Mouse (Mus musculus) layer of hippocampus, adult 8-10 months (tissue): ENCODE results near the gene Rnf135. TPM values are rescaled to one million over a fixed set of nuclear protein-coding genes. Genes with fewer than 3 reads are reported as not detected.
A peak's percentile ranks its signal among the peaks of the same experiment; 100 is the strongest.
"Not testable (repeated sequence)": the region's sequence is repeated elsewhere in the genome, so short reads cannot be mapped to it uniquely, and the experiment has no call there.

Source experiments
- DNase-seq, 2 experiments: peaks; one replicate each; pipeline ENCODE4 v3.0.0; 2022; ENCODE audit warnings: low spot score in 2 of 2
- total RNA-seq, 4 experiments: library from RNA; stranded (reverse); gene quantifications; 2 replicates each; pipeline ENCODE4 v1.2.4; 2022

The Rnf135 gene
- 1 to 10 TPM; 4.9 to 7.3 (median 5.6) TPM for total RNA-seq

DNA sequence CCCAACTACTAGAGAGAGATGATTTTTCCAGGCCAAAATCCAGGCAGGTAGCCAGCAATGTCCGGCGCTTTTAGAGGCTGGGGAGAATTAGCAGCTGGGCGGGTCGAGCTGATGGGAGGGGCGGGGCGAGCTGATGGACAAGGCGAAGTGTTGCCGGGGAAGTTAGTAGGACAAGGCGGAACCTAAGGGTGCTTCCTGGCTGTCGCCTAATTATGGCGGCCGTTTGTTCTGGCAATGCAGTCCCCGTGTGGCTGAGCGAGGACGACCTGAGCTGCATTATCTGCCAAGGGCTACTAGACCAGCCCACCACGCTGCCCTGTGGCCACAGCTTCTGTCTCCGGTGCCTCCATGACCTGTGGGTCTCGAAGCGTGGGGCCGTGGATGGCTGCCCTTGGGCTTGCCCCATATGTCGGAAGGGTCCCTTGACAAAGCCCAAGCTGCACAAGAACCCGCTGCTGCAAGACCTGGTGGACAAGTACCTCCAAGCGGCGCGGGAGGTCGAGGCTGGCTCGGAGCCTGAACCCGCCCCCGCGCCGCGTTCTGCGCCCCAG, at the start of gene Rnf135:
TSS of gene Rnf135 (plus strand) at position 147 of the 551 bp plus-strand sequence.
- DNase-seq, result peak; percentile 81 to 82

DNA sequence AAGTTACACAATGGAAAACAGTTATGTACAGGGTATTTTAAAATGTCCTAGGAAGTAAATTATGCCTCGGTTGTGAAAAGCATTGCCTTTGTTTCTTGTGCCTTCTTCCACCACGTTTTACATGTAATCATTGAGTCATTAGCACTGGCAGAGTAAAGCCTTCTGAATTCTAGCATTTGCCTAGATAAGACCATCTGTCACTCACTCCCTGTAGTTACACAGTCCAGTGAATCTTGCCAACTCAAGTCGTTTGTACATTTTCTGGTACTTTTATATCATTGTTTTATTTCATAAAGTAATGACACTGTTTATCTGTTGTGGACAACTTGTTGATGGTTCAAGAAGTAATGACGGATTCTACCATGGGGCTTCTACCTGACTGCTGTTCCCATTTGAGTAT, 48.9 kb upstream of the Rnf135 start:
- DNase-seq, result no peak

- no peak for DNase-seq
Observed at GRCm38 (mm10) chr11:80135954-80136683, 47.5 kb upstream of the Rnf135 start.

GRCm38 (mm10) chr11:80136786-80137185, 46.9 kb upstream of the Rnf135 start:
- DNase-seq, result no peak

DNA sequence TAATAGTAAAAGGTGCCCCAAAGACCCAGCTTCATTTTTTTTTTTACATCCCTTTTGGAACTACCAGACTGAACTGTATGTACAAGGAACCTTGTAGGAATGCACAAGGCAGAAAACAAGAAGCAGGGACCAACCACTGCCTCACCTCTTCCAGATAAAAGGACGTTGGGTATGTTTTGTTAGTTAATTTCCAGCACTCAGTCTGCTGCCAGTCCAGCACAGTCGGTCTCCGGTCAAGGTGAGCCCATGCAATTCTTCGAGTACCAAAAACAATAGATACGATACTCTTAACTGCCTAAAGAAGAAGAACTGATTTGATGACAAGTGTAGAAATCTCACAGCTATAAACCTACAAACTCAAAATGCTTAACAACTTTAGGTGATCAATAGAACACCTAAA, 45.9 kb upstream of the Rnf135 start:
- DNase-seq, result no peak

- peak; percentile 75 to 85 for DNase-seq
Observed at GRCm38 (mm10) chr11:80141825-80142521, 41.7 kb upstream of the Rnf135 start, which contains the start of gene Tefm. Gene Tefm (minus strand): TSS chr11:80142175.

DNA sequence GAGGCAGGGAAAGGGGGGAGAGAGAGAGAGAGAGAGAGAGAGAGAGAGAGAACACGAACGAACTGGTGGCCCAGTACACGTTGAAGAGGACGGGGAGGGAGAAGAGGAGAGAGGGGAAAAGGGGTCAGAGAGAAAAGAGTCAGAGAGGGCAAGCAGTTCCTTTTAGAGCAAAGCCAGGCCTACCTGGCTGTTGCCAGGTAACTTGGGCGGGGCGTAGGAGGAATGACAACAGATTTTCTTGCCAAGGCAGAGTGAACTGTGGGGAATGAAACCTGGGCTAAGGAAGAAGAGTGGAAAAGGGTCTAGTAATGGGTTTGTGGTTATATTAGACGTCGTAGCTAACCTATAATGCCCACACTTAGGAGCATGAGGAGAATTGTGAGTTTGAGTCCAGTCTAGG, 40.8 kb upstream of the Rnf135 start:
- DNase-seq, result no peak

DNA sequence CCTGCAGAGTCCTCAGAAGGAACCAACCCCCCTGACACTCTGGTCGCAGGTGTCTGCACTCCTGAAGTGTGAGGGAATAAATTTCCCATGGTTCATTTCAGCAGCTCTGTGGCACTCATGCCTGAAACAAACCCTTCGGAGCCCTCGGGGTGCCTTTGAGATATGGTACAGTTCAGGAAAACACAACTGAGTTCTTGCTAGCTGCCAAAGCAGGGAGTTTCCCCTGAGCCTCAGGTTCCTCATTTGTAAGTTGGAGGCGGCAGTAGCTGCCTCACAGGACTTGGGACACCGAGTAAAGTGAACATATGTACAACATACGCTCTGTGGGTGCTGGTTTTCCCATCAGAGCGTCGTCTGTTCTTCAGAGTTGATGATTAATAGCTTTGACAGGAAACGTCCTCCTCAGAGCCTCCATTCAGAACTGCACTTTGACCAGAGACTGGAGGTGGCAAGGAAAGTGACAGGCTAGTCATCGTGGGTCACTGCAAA, 37.8 kb upstream of the Rnf135 start:
- DNase-seq, result no peak

GRCm38 (mm10) chr11:80147748-80148147, 35.9 kb upstream of the Rnf135 start:
- DNase-seq, result no peak

GRCm38 (mm10) chr11:80148313-80148712, 35.3 kb upstream of the Rnf135 start:
- no peak for DNase-seq

DNA sequence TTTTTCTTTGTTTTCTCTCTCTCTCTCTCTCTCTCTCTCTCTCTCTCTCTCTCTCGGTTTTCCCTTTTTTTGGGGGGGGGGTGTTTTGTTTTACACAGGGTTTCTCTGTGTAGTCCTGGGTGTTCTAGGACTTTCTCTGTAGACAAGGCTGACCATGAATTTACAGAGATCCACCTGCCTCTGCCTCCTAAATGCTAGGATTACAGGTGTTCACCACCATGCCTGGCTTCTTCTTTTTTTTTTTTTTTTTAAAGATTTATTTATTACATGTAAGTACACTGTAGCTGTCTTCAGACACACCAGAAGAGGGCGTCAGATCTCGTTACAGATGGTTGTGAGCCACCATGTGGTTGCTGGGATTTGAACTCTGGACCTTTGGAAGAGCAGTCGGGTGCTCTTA, 34.7 kb upstream of the Rnf135 start:
- DNase-seq, result not testable (repeated sequence)

GRCm38 (mm10) chr11:80149412-80150023, 34.1 kb upstream of the Rnf135 start:
- no peak for DNase-seq

GRCm38 (mm10) chr11:80150566-80150965, 33.1 kb upstream of the Rnf135 start:
- DNase-seq, result no peak

DNA sequence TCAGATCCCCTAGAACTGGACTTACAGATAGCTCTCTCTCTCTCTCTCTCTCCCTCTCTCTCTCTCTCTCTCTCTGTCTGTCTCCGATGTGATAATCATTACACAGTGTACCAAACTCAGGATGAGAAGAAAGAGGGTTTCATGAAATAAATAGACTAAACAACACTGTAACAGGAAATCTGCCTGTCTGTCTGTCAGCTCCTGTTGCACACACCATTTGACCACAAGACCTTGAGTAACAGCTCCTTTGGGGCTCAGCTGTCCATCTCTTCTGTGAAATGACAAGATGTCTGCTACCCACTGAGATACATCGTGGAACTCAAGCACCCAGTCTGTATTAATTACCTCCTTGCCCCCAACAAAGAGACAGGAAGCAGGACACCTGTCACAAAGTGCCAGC, 32.1 kb upstream of the Rnf135 start:
- no peak for DNase-seq

DNA sequence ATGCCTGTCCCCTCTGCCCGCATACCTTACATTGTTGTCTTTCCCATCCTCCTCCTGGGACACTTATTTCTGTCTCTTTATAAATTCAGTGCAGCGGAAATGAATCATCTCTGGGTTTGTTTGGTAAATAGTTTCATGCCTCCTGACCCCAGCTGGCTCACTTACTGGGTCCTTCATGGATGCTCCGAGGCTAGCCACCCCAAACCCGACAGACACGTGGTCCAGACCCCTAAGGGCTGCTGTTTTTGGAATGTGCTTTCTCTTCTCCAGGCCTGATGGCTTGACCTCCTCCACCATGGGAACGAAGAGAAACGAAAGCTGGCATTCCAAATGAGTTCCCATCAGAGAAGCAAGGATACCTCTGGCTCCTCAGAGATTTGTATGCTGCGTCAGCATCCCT, 31.3 kb upstream of the Rnf135 start:
- no peak for DNase-seq

GRCm38 (mm10) chr11:80153857-80154495, 29.7 kb upstream of the Rnf135 start, which contains the start of gene Adap2:
Gene Adap2 (plus strand): TSS chr11:80154105.
- peak; percentile 45 to 51 for DNase-seq

GRCm38 (mm10) chr11:80154501-80154900, 29.1 kb upstream of the Rnf135 start:
- DNase-seq, result no peak

DNA sequence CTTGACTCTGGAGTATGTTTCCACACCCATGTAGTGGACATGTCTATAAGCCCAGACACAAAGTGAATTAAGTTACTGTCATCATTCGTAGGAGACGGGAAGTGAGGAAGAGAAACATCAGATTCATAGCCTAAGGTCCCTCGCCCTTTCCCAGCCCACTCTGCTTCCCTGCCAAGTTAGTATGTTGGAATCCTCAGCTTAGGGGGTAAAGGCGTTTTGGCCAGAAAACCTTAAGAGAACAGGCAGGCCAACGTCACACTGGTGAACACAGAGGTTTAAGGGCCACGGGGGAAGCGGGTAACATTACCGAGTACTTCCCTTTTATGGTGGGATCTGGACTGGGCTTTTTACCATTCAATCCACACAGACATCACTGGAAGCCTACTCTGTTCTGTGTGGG, 28.1 kb upstream of the Rnf135 start:
- DNase-seq, result no peak

DNA sequence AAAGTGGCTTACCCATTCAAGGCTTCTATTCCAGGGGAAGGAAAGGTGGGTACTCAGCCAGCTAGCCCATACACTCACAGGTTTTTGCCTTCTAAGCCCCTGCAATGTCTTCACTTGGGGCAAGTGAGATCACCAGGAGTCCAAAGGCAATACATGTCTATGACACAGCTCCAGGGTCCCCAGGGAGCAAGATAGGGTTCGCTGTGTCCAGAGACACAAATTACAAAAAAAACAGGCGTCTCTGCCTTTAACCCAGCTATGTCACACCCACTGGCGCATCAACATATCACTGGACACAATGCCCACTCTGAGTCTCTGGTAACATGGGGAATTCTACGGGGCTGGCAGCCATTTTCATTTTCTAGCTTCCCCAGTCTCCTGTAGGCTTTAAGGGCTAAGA, 27.7 kb upstream of the Rnf135 start:
- DNase-seq, result no peak

GRCm38 (mm10) chr11:80156841-80157240, 26.8 kb upstream of the Rnf135 start:
- DNase-seq, result no peak

DNA sequence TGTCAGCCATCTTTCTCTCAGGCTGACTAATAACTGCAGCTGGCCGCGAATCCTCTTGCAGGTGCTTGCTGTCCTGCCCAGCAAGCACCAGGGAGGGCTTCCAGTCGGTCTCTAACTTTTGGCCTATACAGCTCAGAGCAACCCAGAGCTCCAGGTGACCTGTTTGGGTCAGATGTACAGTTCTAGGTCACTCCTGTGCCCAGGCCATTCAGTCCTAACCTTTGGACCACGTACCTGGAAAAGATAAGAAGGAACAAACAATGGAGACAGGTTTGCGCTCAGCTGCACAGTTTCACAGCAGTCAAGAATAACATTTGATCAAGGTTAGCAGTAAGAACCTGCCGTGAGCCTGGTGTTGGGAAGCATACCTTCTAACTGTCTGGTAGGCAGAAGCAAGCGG, 24.6 kb upstream of the Rnf135 start:
- no peak for DNase-seq
